Mouse (Mus musculus): Measurements from ENCODE around the gene Catip.

DNA sequence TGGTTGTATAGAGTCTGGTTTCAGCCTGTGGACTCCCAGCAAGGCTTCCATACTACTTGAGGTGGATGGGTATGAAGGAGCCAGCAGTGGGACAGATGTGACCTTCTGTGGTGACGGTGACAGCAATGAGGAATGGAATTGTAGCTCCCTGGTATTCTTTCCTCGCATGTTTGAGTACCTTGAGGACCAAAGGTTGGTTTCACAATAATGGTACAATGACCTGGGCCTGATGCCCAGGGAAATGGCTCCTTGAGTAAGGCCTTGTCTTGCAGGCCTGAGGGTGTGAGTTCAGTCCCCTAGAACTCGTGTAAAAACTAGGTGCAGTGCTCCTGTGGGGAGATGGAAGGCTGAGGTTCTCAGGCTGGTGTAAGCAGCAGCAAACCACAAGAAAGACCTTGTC lies 43.2 kb upstream of the Catip start:
- TF ChIP-seq CTCF (IDR thresholded peaks at IDR 0.05; ENCODE audit: extremely low read depth, insufficient read length, insufficient replicate concordance, low read depth, low read length) (no peak), POLR2A (IDR thresholded peaks at IDR 0.05; ENCODE audit: low read depth, low read length) (no peak)
